Mouse (Mus musculus) mesoderm, embryonic 11.5 days (tissue): ENCODE results near the gene Celf1.
"Not testable (repeated sequence)": the region's sequence is repeated elsewhere in the genome, so short reads cannot be mapped to it uniquely, and the experiment has no call there.

Experiments used
- DNase-seq: peaks from one replicate; pipeline ENCODE4 v3.0.0-alpha.2; 2012; ENCODE audit warnings: low read depth, low spot score

Celf1 gene

GRCm38 (mm10) chr2:91022266-91022665, 82.1 kb downstream of the Celf1 start:
- DNase-seq = not testable (repeated sequence)

GRCm38 (mm10) chr2:91023131-91023530, 82.9 kb downstream of the Celf1 start:
- DNase-seq = no peak

- DNase-seq = no peak
Measured at GRCm38 (mm10) chr2:91023956-91024355, 83.8 kb downstream of the Celf1 start.

GRCm38 (mm10) chr2:91025081-91025516, 84.9 kb downstream of the Celf1 start:
- DNase-seq = no peak

GRCm38 (mm10) chr2:91026491-91026890, 86.3 kb downstream of the Celf1 start:
- no peak for DNase-seq

- no peak for DNase-seq
Measured at GRCm38 (mm10) chr2:91027391-91028214, 87.4 kb downstream of the Celf1 start.

GRCm38 (mm10) chr2:91031216-91031615, 91.0 kb downstream of the Celf1 start:
- DNase-seq = no peak

- no peak for DNase-seq
Measured at GRCm38 (mm10) chr2:91033000-91033399, 92.8 kb downstream of the Celf1 start.

- DNase-seq = peak; percentile 30
Measured at GRCm38 (mm10) chr2:91035385-91035784, 95.2 kb downstream of the Celf1 start, which contains the start of gene Rapsn. Gene Rapsn (plus strand): TSS chr2:91035620.

- DNase-seq = no peak
Measured at GRCm38 (mm10) chr2:91041786-91042185, 101.6 kb downstream of the Celf1 start.

- no peak for DNase-seq
Measured at GRCm38 (mm10) chr2:91042651-91043398, 102.6 kb downstream of the Celf1 start.

GRCm38 (mm10) chr2:91044727-91045126, 104.5 kb downstream of the Celf1 start:
- no peak for DNase-seq

GRCm38 (mm10) chr2:91045805-91046204, 105.6 kb downstream of the Celf1 start:
- not testable (repeated sequence) for DNase-seq

GRCm38 (mm10) chr2:91047359-91047758, 107.2 kb downstream of the Celf1 start:
- no peak for DNase-seq

- DNase-seq = no peak
Measured at GRCm38 (mm10) chr2:91051917-91052316, 111.7 kb downstream of the Celf1 start.

- DNase-seq = no peak
Measured at GRCm38 (mm10) chr2:91052752-91053151, 112.6 kb downstream of the Celf1 start.

- DNase-seq = no peak
Measured at GRCm38 (mm10) chr2:91053181-91053933, 113.2 kb downstream of the Celf1 start.

GRCm38 (mm10) chr2:91053934-91054382, 113.8 kb downstream of the Celf1 start, which contains the start of gene Psmc3:
Gene Psmc3 (plus strand): TSS chr2:91054009.
- DNase-seq = peak; percentile 90

- no peak for DNase-seq
Measured at GRCm38 (mm10) chr2:91058435-91058834, 118.3 kb downstream of the Celf1 start.

- no peak for DNase-seq
Measured at GRCm38 (mm10) chr2:91059376-91059775, 119.2 kb downstream of the Celf1 start.

GRCm38 (mm10) chr2:91060544-91061355, 120.6 kb downstream of the Celf1 start:
- DNase-seq = peak; percentile 66
